Mouse (Mus musculus) cerebellum, adult 2 months (tissue): ENCODE measurements around the gene Syngr2.

ENCODE experiments used
- CTCF ChIP-seq: fragments of 200-500 bp; IDR thresholded peaks from 2 replicates; pipeline ENCODE4 v1.5.1; 2011; ENCODE audit warnings: low read depth, mild to moderate bottlenecking, control low read depth, low read length, moderate library complexity, borderline replicate concordance; ENCODE audit not compliant: insufficient read depth
- POLR2A ChIP-seq: fragments of 200-500 bp; IDR thresholded peaks from 2 replicates; pipeline ENCODE4 v1.6.1; 2011; ENCODE audit warnings: low read length, control low read depth, borderline replicate concordance; ENCODE audit not compliant: insufficient read depth

GRCm38 (mm10) chr11:117834086-117834485, 24.6 kb downstream of the Syngr2 start:
- TF ChIP-seq POLR2A (no peak), CTCF (no peak)
